Mouse (Mus musculus) right cerebral cortex, adult 2 months (tissue): Measurements from ENCODE around the gene Mgat5.

Source experiments
- DNase-seq, 2 experiments: peaks; one replicate each; pipeline ENCODE4 v3.0.0; 2021 to 2022; ENCODE audit warnings: low spot score in 2 of 2

Gene Mgat5

GRCm38 (mm10) chr1:127434829-127435228 lies 230.0 kb downstream of the Mgat5 start:
- DNase-seq, result peak; percentile 54

- DNase-seq, result no peak
Observed at GRCm38 (mm10) chr1:127437091-127437490, 232.3 kb downstream of the Mgat5 start.

GRCm38 (mm10) chr1:127439452-127439891 lies 234.7 kb downstream of the Mgat5 start:
- peak; percentile 45 to 63 for DNase-seq

- DNase-seq, result no peak
Observed at GRCm38 (mm10) chr1:127441007-127441406, 236.2 kb downstream of the Mgat5 start.

GRCm38 (mm10) chr1:127441736-127442135 lies 236.9 kb downstream of the Mgat5 start:
- DNase-seq, result no peak

- no peak for DNase-seq
Observed at GRCm38 (mm10) chr1:127442880-127443877, 238.4 kb downstream of the Mgat5 start.

- no peak for DNase-seq
Observed at GRCm38 (mm10) chr1:127444836-127445485, 240.1 kb downstream of the Mgat5 start.

GRCm38 (mm10) chr1:127453397-127453796 lies 248.6 kb downstream of the Mgat5 start:
- DNase-seq, result no peak

GRCm38 (mm10) chr1:127459015-127459451 lies 254.2 kb downstream of the Mgat5 start:
- DNase-seq, result peak; percentile 70 to 74

- no peak for DNase-seq
Observed at GRCm38 (mm10) chr1:127459576-127459975, 254.8 kb downstream of the Mgat5 start.

GRCm38 (mm10) chr1:127461017-127461416 lies 256.2 kb downstream of the Mgat5 start:
- DNase-seq, result peak; percentile 42 to 49

GRCm38 (mm10) chr1:127464041-127464440 lies 259.2 kb downstream of the Mgat5 start:
- DNase-seq, result no peak

- DNase-seq, result no peak
Observed at GRCm38 (mm10) chr1:127465292-127465691, 260.5 kb downstream of the Mgat5 start.

- no peak for DNase-seq
Observed at GRCm38 (mm10) chr1:127467238-127467637, 262.4 kb downstream of the Mgat5 start.

- no peak for DNase-seq
Observed at GRCm38 (mm10) chr1:127470175-127470574, 265.4 kb downstream of the Mgat5 start.

- no peak for DNase-seq
Observed at GRCm38 (mm10) chr1:127475756-127476155, 270.9 kb downstream of the Mgat5 start.

GRCm38 (mm10) chr1:127482911-127483310 lies 278.1 kb downstream of the Mgat5 start:
- DNase-seq, result no peak

- DNase-seq, result no peak
Observed at GRCm38 (mm10) chr1:127484188-127484587, 279.4 kb downstream of the Mgat5 start.

GRCm38 (mm10) chr1:127484826-127485225 lies 280.0 kb downstream of the Mgat5 start:
- peak; percentile 56 to 65 for DNase-seq

- DNase-seq, result peak in 1 of 2 experiments; percentile 69
Observed at GRCm38 (mm10) chr1:127487161-127487560, 282.3 kb downstream of the Mgat5 start.

- DNase-seq, result peak; percentile 49 to 51
Observed at GRCm38 (mm10) chr1:127496737-127497543, 292.1 kb downstream of the Mgat5 start.

- DNase-seq, result no peak
Observed at GRCm38 (mm10) chr1:127498746-127499145, 293.9 kb downstream of the Mgat5 start.
